Mouse (Mus musculus): ENCODE measurements at regions not wholly inside any gene's neighbourhood (a gene's known extent, or its start where the extent isn't known, plus 50 kb on each side); places are given as distances from the start of the nearest gene placed in this dataset.

DNA sequence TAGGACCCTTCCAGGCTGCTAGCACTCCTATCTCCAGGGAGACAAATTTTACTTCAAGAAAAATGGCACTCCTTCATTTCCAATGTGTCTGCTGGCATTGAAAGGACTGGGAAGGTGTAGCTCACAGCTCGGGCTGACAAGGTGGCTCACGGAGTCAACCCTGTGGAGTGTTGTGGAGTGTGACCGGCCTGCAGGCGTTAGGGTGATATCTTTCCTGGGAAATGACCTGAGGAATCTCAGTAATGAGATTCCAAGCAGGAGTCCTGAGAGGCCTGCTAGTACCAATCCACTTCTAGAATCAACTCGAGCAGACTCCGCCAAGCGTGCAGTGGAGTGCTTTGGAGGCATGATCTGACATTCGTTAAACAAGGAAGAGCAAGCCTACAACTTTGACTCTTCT, 328.6 kb downstream of the Icos start:
- no peak for TF ChIP-seq CTCF (IDR thresholded peaks at IDR 0.05; ENCODE audit: low read depth)
- TF ChIP-seq EP300 (IDR thresholded peaks at IDR 0.05; ENCODE audit: low read depth) = no peak
